Mouse (Mus musculus) stomach, postnatal 0 days (tissue): Measurements from ENCODE around the gene Rhobtb3. TPM values are rescaled to one million over a fixed set of nuclear protein-coding genes. Genes with fewer than 3 reads are reported as not detected.
A peak's percentile ranks its signal among the peaks of the same experiment; 100 is the strongest.

Experiments
- ATAC-seq: fragments of 200-750 bp; cut with Nextera tagmentation; 2 replicates; pipeline ENCODE4 v1.8.0; 2017; ENCODE audit not compliant: low FRiP score, low TSS enrichment
- DNase-seq: peaks from one replicate; pipeline ENCODE4 v3.0.0-alpha.2; 2016; ENCODE audit warnings: low spot score
- H3K27ac ChIP-seq: fragments of 300-500 bp; sonication (generic); replicated peaks from 2 replicates; pipeline ENCODE4 v1.5.1; 2014; ENCODE audit warnings: mild to moderate bottlenecking, control low read depth
- H3K27me3 ChIP-seq: fragments of 300-500 bp; sonication (generic); 2 replicates; pipeline ENCODE4 v1.6.1; 2014; ENCODE audit warnings: low read length; ENCODE audit not compliant: control insufficient read depth, insufficient read depth
- H3K36me3 ChIP-seq: fragments of 300-500 bp; sonication (generic); 2 replicates; pipeline ENCODE4 v1.6.1; 2014; ENCODE audit warnings: low read length, mixed read lengths; ENCODE audit not compliant: control insufficient read depth, insufficient read depth
- H3K4me1 ChIP-seq: fragments of 300-500 bp; sonication (generic); replicated peaks from 2 replicates; pipeline ENCODE4 v1.6.1; 2014; ENCODE audit warnings: antibody characterized with exemption; ENCODE audit not compliant: control insufficient read depth, insufficient read depth
- H3K4me2 ChIP-seq: fragments of 300-500 bp; sonication (generic); replicated peaks from 2 replicates; pipeline ENCODE4 v1.6.1; 2014; ENCODE audit warnings: low read depth, mild to moderate bottlenecking, control low read depth, moderate library complexity
- H3K4me3 ChIP-seq: fragments of 300-500 bp; sonication (generic); 2 replicates; pipeline ENCODE4 v1.5.1; 2014; ENCODE audit warnings: low read depth, low read length, control low read depth
- H3K9ac ChIP-seq: fragments of 300-500 bp; sonication (generic); 2 replicates; pipeline ENCODE4 v1.6.1; 2014; ENCODE audit warnings: mild to moderate bottlenecking, low read length, control low read depth, mixed read lengths
- H3K9me3 ChIP-seq: fragments of 300-500 bp; sonication (generic); 2 replicates; pipeline ENCODE4 v1.6.1; 2016; ENCODE audit warnings: low read length; ENCODE audit not compliant: control insufficient read depth
- CTCF ChIP-seq: IDR thresholded peaks from 2 replicates; pipeline ENCODE4 v1.5.1; 2016; ENCODE audit warnings: antibody characterized with exemption, low read depth, mild to moderate bottlenecking, moderate library complexity
- EP300 ChIP-seq: optimal IDR thresholded peaks from 2 replicates; pipeline ENCODE3; 2016; ENCODE audit warnings: antibody characterized with exemption
- WGBS: fragments of 180-500 bp; shearing (Covaris S2); extraction: QIAGEN DNeasy Blood & Tissue Kit; methylation state at CpG from one replicate; pipeline ENCODE4 v1.1.7; 2014; 5-methylcytosine and 5-hydroxymethylcytosine counted together
- polyA plus RNA-seq: library from polyadenylated mRNA; unstranded; fragments of >200 nt; fragmentation: Nextera tagmentation; extraction: Ambion mirVana; gene quantifications from 2 replicates; pipeline ENCODE4 v1.2.1, GENCODE M21; 2015

Rhobtb3 gene
- polyA plus RNA-seq, 1 experiment from 2014 or later = 10.0 TPM

- DNase-seq = no peak
- Histone ChIP-seq H3K9me3 (no peaks in the 10 kb centered on the region), H3K27ac (no peak overlapping the region), H3K36me3 (no peaks in the 10 kb centered on the region), H3K4me3 (peak overlapping the region; percentile 66), H3K4me1 (peaks cover 2% of the 10 kb centered on the region), H3K4me2 (peak overlapping the region; percentile 69), H3K27me3 (no peaks in the 10 kb centered on the region), H3K9ac (no peak overlapping the region; the same call in 1 of the 2 replicates)
- ATAC-seq = no peak
- WGBS = 73% methylated on average over 3 of the region's 3 CpGs
- TF ChIP-seq EP300 (no peak), CTCF (no peak)
Observed at GRCm38 (mm10) chr13:75841950-75842349, 101.8 kb downstream of the Rhobtb3 start.

- Histone ChIP-seq H3K9ac (peak overlapping the region; percentile 63), H3K4me2 (peak overlapping the region; percentile 69), H3K9me3 (no peaks in the 10 kb centered on the region), H3K27me3 (no peaks in the 10 kb centered on the region), H3K27ac (peak overlapping the region; percentile 88), H3K4me1 (peaks cover 2% of the 10 kb centered on the region), H3K36me3 (no peaks in the 10 kb centered on the region), H3K4me3 (peak overlapping the region; percentile 66)
- 21% methylated on average over 6 of the region's 6 CpGs for WGBS
- TF ChIP-seq EP300 (no peak), CTCF (no peak)
- ATAC-seq (no peak), DNase-seq (no peak)
Observed at GRCm38 (mm10) chr13:75840752-75841285, 102.9 kb downstream of the Rhobtb3 start.

- ATAC-seq (peak; percentile 88), DNase-seq (peak; percentile 76)
- Histone ChIP-seq H3K36me3 (no peaks in the 10 kb centered on the region), H3K9ac (peak within 1 kb of the TSS; percentile 63), H3K9me3 (no peaks in the 10 kb centered on the region), H3K4me1 (peaks cover 2% of the 10 kb centered on the region), H3K27ac (peak within 1 kb of the TSS; percentile 88), H3K4me3 (peak within 1 kb of the TSS; percentile 66), H3K27me3 (no peaks in the 10 kb centered on the region), H3K4me2 (peak within 1 kb of the TSS; percentile 69)
- under 1% methylated on average over 12 of the region's 12 CpGs for WGBS
- TF ChIP-seq CTCF = no peak
- TF ChIP-seq EP300 = no peak
Observed at GRCm38 (mm10) chr13:75839719-75840481, 103.8 kb downstream of the Rhobtb3 start, which contains the start of gene Glrx. Gene Glrx, plus strand, starts transcription at chr13:75839868.

GRCm38 (mm10) chr13:75838506-75838905 lies 105.2 kb downstream of the Rhobtb3 start:
- DNase-seq = no peak
- ATAC-seq = no peak
- Histone ChIP-seq H3K4me2 (no peak overlapping the region), H3K9ac (no peak overlapping the region), H3K9me3 (no peaks in the 10 kb centered on the region), H3K36me3 (no peaks in the 10 kb centered on the region), H3K4me1 (peaks cover 2% of the 10 kb centered on the region), H3K27me3 (no peaks in the 10 kb centered on the region), H3K27ac (peak overlapping the region; percentile 45), H3K4me3 (no peak overlapping the region)
- WGBS = 82% methylated on average over 4 of the region's 4 CpGs
- TF ChIP-seq EP300 (no peak), CTCF (no peak)

GRCm38 (mm10) chr13:75835461-75835860 lies 108.3 kb downstream of the Rhobtb3 start:
- Histone ChIP-seq H3K4me1 (no peaks in the 10 kb centered on the region), H3K9me3 (no peaks in the 10 kb centered on the region), H3K4me2 (no peak overlapping the region), H3K36me3 (no peaks in the 10 kb centered on the region), H3K4me3 (no peak overlapping the region), H3K9ac (no peak overlapping the region), H3K27me3 (no peaks in the 10 kb centered on the region), H3K27ac (0 out of 2 replicates have a peak overlapping the region, but pooled peaks have one; percentile 25)
- DNase-seq (peak; percentile 50), ATAC-seq (peak; percentile 77)
- WGBS = 58% methylated on average over 2 of the region's 2 CpGs
- TF ChIP-seq CTCF = no peak
- TF ChIP-seq EP300 = no peak

- ATAC-seq (no peak), DNase-seq (no peak)
- H3K9me3 ChIP-seq = no peaks in the 10 kb centered on the region
- no peaks in the 10 kb centered on the region for H3K36me3 ChIP-seq
- no peak for TF ChIP-seq CTCF
- no peak for TF ChIP-seq EP300
- H3K27me3 ChIP-seq = no peaks in the 10 kb centered on the region
- H3K27ac ChIP-seq = no peak overlapping the region
- H3K4me1 ChIP-seq = no peaks in the 10 kb centered on the region
- no peak overlapping the region for H3K4me2 ChIP-seq
- H3K4me3 ChIP-seq = no peak overlapping the region
- H3K9ac ChIP-seq = no peak overlapping the region
Observed at GRCm38 (mm10) chr13:75833499-75833898, 110.2 kb downstream of the Rhobtb3 start.
